Mouse (Mus musculus) MEL (cell line): ENCODE data around the gene Dcaf4.
A peak's percentile ranks its signal among the peaks of the same experiment; 100 is the strongest.

Source experiments
- CTCF ChIP-seq, 3 experiments: IDR thresholded peaks in 2 of 3; conservative IDR thresholded peaks in 1 of 3; 2 replicates each; pipeline ENCODE4 v1.5.1; 2011 to 2012; ENCODE audit warnings: low read length in 3 of 3, low read depth in 2 of 3, mild to moderate bottlenecking in 2 of 3, improper control_type of control experiment in 1 of 3, inconsistent platforms in 1 of 3, mixed read lengths in 1 of 3, moderate library complexity in 1 of 3; ENCODE audit not compliant: control insufficient read depth in 1 of 3, insufficient read depth in 1 of 3, poor library complexity in 1 of 3, severe bottlenecking in 1 of 3
- E2F4 ChIP-seq: IDR thresholded peaks from 2 replicates; pipeline ENCODE4 v1.6.1; 2011; ENCODE audit warnings: low read depth, low read length, improper control_type of control experiment, borderline replicate concordance
- POLR2AphosphoS2 ChIP-seq: IDR thresholded peaks from 2 replicates; pipeline ENCODE4 v1.6.1; 2011; ENCODE audit warnings: low read length, improper control_type of control experiment
- POLR2AphosphoS5 ChIP-seq: IDR thresholded peaks from 2 replicates; pipeline ENCODE4 v1.6.1; 2012; ENCODE audit warnings: low read depth, borderline replicate concordance, mild to moderate bottlenecking, inconsistent platforms, low read length, moderate library complexity, mixed read lengths
- RCOR1 ChIP-seq: IDR thresholded peaks from 2 replicates; pipeline ENCODE4 v1.6.1; 2012; ENCODE audit warnings: low read depth, mild to moderate bottlenecking, inconsistent platforms, low read length, improper control_type of control experiment
- TBP ChIP-seq: IDR thresholded peaks from 2 replicates; pipeline ENCODE4 v1.8.0; 2011; ENCODE audit warnings: low read depth, low read length, improper control_type of control experiment

GRCm38 (mm10) chr12:83512783-83513182 lies 7.5 kb upstream of the Dcaf4 start:
- TF ChIP-seq POLR2AphosphoS5 = no peak
- TF ChIP-seq POLR2AphosphoS2 = no peak
- TF ChIP-seq CTCF (IDR thresholded peaks at IDR 0.05 in 2 of 3, conservative IDR thresholded peaks at IDR 0.05 in 1 of 3; ENCODE audit: control insufficient read depth in 1 of 3, insufficient read depth in 1 of 3, low read depth in 2 of 3, low read length in 3 of 3, poor library complexity in 1 of 3, severe bottlenecking in 1 of 3) = no peak
- 0 out of 2 replicates have a peak, but pooled peaks have one; percentile 16 for TF ChIP-seq RCOR1
- no peak for TF ChIP-seq TBP
- TF ChIP-seq E2F4 = no peak
